Mouse (Mus musculus): ENCODE results near the gene Ccdc83.

The Ccdc83 gene

DNA sequence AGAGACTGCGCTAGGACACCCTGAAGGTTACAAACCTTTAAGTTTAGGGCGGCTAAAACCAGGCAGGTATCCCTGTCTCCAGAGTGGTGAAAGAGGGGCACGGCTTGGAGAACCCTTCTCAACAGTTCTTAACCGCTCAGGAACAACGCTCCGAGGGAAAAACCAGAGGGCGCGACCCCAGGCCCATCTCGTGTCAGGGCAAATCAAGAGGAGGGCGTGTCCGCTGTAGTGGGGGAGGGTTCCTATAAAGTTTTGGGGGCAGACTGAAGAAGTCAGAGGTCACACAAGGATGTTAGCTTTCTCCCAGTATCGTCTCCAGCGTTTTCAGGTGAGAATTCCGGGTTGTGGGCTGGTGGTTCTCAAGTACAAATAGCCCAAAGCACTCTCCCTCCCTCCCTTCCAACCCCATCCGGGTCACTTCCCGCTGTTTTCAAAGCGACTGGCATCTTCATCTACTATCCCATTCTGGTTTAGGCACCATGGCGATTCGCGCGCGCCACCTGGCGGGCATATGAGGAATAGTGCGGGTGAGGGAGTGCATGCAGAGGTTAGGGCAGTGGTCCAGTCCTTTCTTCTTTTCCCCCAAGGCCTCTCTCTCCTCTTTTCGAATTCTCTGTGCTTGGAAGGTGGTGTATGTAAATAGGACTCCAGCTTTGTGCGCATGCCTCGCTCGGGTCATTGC lies at the start of gene Ccdc83:
Ccdc83 (minus strand) TSS at position 489 of the 682 bp plus-strand sequence.
- DNase-seq, result peak; percentile 82 to 84

DNA sequence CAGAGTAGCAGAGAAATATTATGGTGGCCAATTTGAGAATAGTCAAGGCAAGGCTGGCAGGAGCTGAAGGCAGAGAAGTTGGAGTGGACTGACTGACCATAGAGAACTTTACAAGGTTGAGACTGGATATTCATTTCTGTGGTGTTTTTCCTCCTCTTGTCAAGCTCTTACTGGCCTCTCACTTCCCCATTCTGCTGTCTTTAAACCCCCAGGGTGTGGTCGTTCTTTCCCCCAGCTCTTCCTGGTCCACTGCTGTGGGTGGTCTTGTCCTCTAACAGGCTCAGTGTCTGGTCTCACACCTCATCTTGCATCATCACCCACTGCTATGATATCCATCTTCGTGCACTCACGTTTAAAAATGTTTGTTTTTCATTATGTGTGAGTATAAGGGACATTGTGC lies 47.8 kb upstream of the Ccdc83 start:
- DNase-seq, result no peak

DNA sequence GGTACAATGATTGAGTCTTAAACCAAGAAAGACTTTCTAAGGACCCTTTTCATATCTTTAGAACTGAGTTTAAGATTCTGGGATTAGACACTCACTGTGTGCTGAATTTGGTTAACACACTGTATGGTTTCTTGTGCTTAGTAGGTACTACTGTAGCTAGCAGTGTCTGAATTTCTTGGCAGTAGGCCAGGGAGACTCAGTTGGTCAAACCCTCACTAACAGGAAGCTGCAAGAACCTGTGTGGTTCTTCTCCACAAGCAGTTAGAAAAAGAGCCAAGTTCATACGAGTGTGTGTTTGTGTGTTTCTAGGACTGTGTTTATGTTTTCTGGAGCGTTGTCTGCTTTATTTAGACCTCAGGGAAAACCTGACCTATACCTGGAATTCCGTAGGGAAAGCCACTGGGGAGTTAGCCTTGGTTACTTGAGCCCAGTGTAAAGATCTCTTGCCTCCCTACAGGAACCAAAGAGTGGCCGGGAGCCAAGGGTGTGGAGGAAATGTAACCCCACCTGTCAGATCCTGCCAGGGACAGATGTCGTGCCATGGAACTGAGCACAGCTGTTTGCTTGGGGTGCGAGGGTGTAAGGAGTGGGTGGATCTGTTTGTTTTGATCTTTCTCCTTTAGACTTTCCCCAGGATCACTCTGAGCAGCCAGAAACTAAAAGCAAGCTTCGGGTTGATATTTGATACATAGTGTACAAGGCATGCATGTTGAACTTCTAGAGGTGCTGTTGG lies 46.7 kb upstream of the Ccdc83 start:
- DNase-seq, result no peak

DNA sequence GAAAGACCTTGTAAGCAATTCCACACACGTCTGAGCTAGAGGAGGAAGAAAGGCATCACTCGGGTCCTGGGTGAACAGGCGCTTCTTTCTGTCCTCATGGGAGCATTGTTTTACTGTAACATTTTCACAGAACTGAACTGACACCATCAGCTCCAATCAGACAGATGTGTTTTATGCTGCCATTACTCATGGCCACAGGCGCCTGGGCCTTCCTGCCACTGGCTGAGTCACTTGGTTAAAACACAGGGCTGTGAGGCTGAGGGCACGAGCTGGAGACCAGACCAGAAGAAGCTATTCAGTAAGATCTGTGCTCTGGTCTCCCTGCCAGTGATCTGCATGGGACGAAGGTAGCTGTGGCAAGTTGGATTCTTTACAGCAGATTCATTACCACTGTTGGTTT lies 42.4 kb upstream of the Ccdc83 start:
- DNase-seq, result no peak

DNA sequence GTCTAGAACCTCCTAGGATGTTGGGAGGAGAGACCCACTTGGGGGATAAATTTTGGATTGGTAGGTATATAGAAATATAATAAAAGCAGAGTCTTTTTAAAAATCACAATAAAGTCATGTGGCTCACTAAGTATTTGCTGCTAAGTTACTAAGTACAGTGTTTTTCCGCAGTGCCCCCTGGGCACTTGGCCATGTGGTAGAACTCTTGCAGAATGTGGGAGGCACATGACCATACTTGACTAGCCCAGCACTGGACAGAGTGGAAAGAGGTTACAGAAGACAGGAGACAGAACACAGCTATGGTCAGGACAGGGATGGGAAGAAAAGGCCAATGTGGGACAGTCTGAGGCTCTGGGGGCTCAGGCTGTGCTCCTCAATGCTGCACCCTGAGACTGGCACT lies 41.4 kb upstream of the Ccdc83 start:
- no peak for DNase-seq

DNA sequence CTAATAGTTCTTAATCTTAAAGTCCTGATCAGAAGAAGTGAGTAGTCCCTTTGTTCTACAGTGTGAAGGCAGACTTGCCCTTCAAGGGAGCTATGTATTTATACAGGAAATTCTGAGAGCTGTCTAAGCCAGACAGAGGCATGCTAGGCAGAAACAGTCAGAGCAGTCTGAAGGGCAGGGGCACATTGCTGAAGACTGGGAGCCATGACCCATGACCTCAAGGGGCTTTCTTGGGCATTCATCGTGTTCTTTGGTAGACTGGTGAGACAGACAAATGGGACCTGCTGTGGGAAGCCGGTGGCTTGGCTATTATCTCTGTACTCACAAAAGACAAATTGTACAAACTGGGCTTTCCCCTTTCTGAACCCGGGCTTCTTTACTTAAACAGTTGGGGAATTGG lies 40.5 kb upstream of the Ccdc83 start:
- DNase-seq, result no peak

DNA sequence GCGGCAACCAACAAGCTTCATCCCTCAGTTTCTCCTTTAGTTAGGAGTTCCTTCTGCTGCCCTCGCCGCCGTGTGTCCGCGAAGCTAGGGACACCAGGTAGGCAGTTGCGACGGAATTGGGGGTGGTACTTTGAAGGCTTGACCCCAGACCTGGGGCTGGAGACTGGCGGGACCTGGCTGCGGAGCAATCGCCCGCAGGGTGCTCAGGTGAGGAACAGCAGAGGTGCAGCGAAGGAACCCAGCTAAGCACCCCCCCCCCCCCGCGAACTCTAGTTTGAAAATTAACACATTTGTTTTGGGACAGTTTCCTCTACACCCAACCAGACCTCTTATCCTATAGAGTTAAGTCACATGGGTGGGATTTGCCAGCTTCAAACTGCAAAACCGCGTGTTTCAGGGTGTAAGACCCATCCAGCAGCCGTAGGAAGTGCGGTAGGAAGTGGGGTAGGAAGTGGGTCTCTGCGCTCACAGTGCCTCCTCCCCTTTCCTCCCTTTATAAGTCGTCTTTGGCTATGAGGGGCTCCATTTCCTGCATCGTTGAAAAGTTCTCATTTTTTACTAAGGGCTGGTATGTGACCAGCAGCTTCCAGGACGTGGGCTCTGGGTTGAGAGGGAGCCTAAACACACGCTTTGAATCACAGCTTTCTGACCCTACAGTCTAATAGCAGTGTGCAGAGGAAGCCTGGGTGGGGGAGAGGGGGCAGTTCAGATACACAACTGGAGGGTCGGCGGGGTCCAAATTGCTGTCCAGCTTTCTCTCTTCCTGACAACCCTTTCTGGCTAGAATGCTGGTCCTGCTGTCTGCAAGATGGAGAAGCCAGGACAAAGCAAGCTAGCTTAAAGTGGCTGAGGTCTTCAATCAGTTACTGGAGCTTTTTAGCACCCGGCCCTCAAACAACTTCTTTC lies 37.3 kb upstream of the Ccdc83 start:
- DNase-seq, result peak in 1 of 2 experiments; percentile 29

DNA sequence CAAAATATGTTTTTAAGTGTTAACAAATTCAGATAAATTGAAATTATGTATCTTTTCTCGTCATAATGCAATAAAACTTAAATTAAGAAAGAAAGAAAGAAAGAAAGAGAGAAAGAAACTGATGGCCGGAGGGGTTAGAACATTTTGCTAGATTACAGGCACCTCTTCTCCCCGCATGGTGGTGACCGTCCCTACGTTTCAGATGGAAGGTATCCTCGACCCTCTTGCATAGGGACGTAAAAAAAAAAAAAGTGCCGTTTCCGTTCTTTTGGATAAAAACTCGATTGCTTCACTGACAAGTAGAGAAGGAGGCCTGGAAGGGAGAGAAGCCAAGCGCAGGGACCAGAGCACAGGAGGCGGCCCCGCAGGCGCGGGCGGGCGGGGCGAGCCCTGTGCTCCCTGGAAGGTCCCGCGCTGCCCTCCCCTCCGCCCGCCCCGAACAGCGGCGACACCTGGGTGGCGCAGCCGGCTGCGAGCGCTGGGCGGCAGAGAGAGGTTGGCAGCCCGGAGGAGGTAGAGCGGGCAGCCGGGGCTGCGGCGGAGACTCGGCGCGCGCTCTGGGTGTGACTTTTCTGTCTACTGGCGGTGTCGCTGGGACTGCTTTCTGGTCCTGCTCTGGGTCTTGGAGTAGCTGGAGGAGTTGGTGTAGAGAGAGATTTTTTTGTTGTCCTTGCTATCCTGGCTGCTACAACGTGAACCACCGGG lies 36.5 kb upstream of the Ccdc83 start, which contains the start of gene Sytl2:
Sytl2 (plus strand) TSS at position 311 of the 705 bp plus-strand sequence.
- peak; percentile 70 to 81 for DNase-seq

DNA sequence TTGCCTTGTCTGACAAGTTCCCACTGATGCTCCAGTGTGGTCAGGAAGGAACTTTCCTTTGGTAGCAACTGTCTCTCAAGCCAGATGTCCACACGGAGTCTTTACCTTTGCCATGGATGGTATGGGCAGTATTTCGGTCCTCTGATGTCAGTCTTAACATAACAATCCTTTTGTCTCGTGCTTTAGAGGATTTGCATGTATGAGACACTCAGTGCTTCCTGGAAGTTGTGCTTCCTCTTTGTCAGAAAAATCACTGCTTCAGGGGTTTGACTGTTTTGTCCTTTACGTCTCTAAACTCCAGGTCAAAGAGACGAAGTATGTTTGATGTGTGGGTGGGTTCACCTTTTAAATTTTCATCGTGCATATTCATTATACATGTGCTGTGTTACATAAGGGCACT lies 26.3 kb upstream of the Ccdc83 start:
- no peak for DNase-seq

DNA sequence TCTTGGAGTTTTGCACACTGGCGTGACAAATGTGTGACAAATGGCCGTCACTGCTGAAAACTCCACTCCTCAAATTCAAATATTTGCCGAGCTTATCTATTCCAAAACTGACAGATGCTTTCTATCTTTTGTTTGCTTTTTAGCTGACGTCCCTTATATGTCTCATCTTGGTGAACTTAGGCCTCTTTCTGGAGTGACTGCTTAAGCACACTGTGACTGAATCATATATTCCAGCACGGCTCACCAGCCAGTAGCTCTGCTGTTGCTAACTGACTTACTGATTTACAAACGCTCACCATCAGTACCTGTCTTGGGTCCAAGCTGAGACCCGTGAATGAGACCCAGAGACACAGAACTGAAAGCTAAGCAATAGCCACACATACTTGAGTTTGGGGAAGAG lies 19.2 kb upstream of the Ccdc83 start:
- no peak for DNase-seq

DNA sequence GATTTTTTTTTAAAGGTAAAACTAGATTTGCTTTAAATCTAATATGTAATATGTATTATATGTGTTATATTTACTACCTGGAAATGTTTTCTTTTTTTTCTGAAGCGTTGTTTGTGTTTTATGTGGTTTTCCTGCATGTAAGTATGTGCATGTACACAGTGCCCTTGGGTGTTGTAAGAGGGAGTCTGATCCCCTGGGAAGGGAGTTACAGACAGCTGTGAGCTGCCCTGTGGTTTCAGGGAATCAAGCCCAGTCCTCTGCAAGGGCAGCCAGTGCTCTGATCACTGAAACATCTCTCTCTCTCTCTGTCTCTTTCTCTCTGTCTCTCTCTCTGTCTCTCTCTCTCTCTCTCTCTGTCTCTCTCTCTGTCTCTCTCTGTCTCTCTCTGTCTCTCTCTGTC lies 17.2 kb upstream of the Ccdc83 start:
- no peak for DNase-seq

DNA sequence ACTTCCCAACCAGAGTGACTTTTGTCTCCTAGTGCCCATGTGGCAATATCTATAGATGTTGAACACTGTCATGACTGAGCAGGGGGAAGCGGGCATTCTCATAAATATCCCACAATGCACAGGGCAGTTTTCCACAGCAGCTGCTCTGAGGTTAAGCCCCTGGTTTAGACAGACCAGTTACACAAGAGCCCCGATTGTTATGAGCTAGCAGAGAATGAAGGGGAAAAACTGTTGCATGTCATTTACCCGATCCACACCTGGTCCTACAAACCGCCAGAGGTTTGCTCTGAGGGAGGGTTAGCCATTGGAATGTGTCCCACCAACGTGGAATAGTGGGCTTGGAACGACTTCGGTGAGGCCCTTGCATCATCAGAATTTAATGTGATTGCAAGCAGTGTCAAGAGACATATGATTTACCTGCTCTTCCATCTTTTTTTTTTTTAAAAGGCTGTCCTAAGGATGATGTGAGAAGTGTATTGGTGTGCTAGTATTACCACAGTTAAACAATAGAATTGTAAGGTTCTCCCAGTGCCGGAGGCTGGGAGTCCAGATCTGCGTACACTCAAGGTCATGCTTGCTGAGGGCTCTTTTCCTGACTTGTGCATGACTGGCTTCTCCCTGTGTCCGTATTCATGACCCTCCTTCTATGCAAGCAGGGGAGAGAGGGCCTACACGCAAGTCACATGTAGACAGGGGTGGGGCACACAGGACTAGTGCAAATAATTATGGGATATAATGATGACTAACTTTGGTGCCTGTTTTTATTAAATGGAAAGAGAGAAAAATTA lies 16.4 kb upstream of the Ccdc83 start:
- DNase-seq, result no peak

DNA sequence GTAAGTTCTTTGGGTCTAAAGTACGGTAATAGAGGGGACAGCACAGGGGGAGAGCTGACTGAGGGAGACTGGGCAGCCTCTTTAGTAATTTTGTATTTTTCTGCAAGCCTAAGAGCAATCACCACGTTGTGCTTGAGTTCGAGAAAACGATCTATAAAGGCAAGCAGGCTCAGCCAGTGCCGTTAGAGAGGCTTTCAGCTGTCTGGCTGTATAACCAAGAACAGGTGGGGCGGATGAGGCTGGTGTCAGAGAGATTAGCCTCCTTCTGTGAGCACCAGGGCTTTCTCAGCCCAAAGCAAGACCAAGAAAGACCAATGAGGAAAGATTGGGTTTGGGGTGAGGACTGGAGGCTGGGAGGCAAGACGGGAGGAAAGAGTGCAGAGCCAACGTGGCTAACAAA lies 15.3 kb upstream of the Ccdc83 start:
- DNase-seq, result no peak

DNA sequence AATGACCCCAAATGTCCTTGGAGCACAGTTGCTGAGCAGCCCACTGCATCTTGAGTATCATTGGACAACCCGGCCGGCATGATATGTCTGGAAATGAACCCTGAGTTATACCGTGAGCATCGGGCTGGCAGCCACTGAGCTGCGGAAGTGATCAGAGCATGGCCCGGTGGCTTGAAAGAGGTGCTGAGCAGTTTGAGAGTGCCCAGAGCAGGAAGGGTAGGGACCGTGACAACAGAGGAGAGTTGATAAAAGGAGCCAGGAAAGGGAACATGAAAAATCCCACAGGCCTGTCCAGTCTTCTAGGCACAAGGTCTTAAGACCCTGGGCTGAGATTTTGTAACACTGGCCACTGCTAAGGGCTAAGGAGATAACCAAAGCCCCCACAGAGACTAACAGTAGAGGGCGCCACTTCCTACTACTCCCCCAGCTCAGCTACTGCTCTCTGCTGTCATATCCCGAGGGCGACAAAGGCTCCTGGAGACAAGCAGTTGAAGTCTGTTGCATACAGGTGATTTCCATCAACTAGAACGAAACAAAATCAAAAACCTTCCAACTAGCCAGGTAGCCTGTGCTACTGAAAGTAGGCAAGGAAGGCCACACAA lies 14.8 kb upstream of the Ccdc83 start:
- peak; percentile 33 to 62 for DNase-seq

DNA sequence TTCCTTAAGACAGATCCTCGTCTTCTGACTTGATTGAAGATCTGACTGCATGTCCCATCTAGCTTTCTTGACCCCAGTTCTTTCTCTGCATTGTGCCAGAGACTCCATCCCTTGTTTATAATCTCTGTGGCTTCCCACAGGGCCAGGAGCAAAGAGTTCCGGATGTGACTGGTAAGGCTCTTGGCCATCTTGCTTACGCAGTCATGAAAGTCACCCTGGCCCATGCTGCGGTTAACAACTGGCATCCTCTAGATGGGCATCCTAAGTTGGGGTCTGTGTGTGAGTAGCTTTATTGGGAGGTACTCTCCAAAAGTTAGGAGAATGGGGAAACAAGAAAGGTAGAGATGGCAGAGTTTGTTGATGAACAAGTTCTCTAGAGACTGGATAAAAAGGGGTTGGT lies 13.6 kb upstream of the Ccdc83 start:
- DNase-seq, result no peak

DNA sequence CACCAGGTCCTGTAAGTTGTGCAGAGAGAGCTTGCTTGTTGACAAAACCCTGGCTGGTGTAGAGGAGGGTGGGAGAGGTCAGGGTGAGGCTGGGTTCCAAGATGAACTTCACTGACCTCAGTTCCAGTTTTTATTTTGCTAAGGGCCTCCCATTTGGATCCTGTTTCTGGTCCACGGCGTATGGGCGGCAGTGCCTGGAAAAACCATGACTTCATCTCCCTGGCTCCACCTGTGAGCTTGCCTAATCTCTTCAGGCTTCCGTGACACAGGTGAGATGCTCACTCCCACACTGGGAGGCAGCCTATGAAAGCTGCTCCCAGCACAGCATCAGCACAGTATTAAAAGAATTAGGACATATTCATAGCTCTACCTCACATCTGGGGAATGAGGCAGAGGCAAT lies 12.2 kb upstream of the Ccdc83 start:
- no peak for DNase-seq

DNA sequence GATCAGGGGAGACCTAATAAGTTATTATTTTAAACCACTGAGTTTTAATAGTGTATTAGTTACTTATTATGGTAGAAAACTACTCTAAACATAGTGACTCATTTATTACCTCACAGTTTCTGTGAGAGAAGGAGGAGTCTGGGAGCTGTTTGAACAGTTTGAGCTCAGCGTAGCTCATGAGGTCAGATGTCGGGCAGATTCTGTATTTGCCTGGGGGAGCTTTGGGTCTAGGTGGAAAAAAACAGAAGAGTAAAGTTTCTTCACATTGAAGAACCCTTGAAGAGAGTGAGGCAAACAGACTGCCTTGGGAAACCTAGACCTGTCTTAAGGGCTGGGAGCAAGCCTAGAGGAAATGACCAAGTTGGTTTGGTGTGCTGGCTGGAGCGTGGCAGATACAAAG lies 11.7 kb upstream of the Ccdc83 start:
- no peak for DNase-seq

DNA sequence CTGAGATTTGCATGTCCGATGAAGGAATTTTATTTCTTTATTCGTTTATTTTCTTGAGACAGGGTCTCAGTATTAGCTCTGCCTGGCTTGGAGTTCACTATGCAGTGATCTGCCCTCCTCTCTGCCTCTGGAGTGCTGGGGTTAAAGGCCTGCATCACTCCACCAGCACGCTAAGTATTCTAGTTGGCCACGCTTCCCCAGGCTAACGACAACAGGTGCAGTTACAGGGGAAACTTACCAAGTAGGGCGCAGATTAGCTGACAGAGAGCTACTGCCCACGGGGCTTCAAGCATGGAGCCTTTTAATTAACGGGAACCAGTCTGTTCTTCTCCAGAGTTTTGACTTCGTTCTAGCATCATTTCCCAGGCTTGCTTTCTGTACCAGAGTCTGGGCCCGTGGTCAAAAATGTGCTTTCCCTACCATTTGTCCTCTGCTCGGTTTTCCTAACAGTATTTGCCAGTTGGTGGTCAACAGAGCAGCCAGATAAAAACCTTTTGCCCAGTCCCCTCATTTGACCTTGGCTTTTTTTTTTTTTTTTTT lies 9.1 kb upstream of the Ccdc83 start:
- DNase-seq, result no peak

DNA sequence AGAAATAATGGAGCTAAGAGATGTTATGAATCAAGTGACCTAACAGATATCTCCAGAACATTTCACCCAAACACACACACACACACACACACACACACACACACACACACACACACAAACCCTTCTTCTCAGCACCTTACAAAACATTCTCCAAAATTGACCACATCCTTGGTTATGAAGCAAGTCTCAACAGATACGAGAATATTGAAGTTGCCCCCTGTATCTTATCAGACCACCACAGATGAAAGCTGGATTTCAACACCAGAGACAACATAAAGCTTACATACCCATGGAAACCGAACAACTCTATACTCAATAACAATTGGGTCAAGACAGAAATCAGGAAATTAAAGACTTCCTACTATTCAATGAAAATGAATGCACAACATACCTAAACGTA lies 4.6 kb upstream of the Ccdc83 start:
- no peak for DNase-seq

DNA sequence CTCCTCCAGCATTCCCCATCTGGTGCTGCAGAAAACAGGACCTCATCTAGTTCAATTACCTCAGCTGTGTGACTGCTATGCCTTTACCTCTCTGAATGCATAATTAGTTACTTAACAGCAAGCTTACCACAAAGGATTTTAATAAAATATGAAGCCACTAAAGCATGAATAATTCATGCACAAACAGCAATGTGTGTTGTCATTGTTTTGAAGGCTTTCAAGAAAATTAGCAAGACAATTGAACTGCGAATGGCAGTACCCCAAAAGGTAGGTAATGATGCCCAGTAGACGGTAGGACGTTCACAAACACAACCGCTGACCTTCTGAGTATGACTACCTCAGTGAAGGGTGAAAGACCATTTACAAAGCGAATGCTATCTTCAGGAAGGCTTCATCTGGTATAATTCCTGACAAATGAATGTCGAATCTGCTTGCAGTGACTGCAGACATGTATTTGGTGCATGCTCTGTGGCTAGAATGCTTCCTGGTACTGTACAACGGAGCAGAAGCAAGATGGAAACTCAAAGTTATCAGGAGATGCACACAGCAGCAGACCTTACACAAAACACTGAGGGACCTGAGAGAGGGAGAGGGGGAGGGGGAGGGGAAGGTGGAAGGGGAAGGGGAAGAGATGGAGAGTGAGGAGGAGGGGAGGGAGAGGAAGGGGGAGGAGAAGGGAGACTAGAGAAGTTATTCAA lies 3.5 kb downstream of the Ccdc83 start:
- DNase-seq, result no peak

DNA sequence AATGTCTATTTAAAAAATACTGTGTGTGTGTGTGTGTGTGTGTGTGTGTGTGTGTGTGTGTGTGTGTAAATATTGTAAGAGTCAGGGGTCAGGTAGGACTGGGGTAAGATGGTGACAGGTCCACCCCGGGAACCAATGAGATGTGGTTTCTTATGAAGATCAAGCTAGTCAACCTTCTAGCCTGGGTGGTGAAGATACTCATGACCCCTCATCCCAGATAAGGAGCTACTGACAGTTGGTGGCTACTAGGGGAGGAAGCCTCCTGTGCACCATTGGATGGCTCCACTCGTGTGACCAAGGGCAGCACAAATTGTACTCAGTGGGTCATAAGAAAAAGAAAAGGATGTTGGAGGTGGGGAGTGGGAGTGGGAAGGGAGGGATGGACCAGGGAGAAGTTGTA lies 5.7 kb downstream of the Ccdc83 start:
- no peak for DNase-seq

All from cerebellum, postnatal 25 days (tissue).